Mouse (Mus musculus) layer of hippocampus, adult 8-10 months (tissue): Measurements from ENCODE around the gene Rpa1. TPM values are rescaled to one million over a fixed set of nuclear protein-coding genes. Genes with fewer than 3 reads are reported as not detected.
"Not testable (repeated sequence)": the region's sequence is repeated elsewhere in the genome, so short reads cannot be mapped to it uniquely, and the experiment has no call there.

ENCODE experiments used
- DNase-seq, 2 experiments: peaks; one replicate each; pipeline ENCODE4 v3.0.0; 2022; ENCODE audit warnings: low spot score in 2 of 2
- total RNA-seq, 4 experiments: library from RNA; stranded (reverse); gene quantifications; 2 replicates each; pipeline ENCODE4 v1.2.4; 2022

Gene Rpa1
- 10 to 100 TPM; 61.7 to 67.5 (median 66.1) TPM for total RNA-seq

- DNase-seq, result peak; percentile 91 to 92
Observed at GRCm38 (mm10) chr11:75348199-75348889, at the start of gene Rpa1, which contains the start of gene Smyd4. Gene Rpa1, minus strand, starts transcription at chr11:75348324. Gene Smyd4, plus strand, starts transcription at chr11:75348433.

GRCm38 (mm10) chr11:75397452-75397851 is 49.3 kb upstream of the Rpa1 start:
- DNase-seq, result peak in 1 of 2 experiments; percentile 23

GRCm38 (mm10) chr11:75395611-75396010 is 47.5 kb upstream of the Rpa1 start:
- no peak for DNase-seq

- DNase-seq, result not testable (repeated sequence)
Observed at GRCm38 (mm10) chr11:75383529-75383928, 35.4 kb upstream of the Rpa1 start.

- not testable (repeated sequence) for DNase-seq
Observed at GRCm38 (mm10) chr11:75378786-75379185, 30.7 kb upstream of the Rpa1 start.

GRCm38 (mm10) chr11:75377125-75377524 is 29.0 kb upstream of the Rpa1 start:
- no peak for DNase-seq

- no peak for DNase-seq
Observed at GRCm38 (mm10) chr11:75355475-75355874, 7.4 kb upstream of the Rpa1 start.

- DNase-seq, result no peak
Observed at GRCm38 (mm10) chr11:75351225-75351624, 3.1 kb upstream of the Rpa1 start.

- no peak for DNase-seq
Observed at GRCm38 (mm10) chr11:75348890-75349261, 752 bp upstream of the Rpa1 start.

GRCm38 (mm10) chr11:75347596-75347995 is 528 bp downstream of the Rpa1 start:
- DNase-seq, result no peak

- no peak for DNase-seq
Observed at GRCm38 (mm10) chr11:75347188-75347585, 937 bp downstream of the Rpa1 start.

GRCm38 (mm10) chr11:75346556-75347187 is 1.5 kb downstream of the Rpa1 start:
- DNase-seq, result no peak

GRCm38 (mm10) chr11:75344716-75345115 is 3.4 kb downstream of the Rpa1 start:
- no peak for DNase-seq

GRCm38 (mm10) chr11:75344163-75344562 is 4.0 kb downstream of the Rpa1 start:
- no peak for DNase-seq

- no peak for DNase-seq
Observed at GRCm38 (mm10) chr11:75343096-75343495, 5.0 kb downstream of the Rpa1 start.

- no peak for DNase-seq
Observed at GRCm38 (mm10) chr11:75340698-75341345, 7.3 kb downstream of the Rpa1 start.

GRCm38 (mm10) chr11:75340076-75340475 is 8.0 kb downstream of the Rpa1 start:
- no peak for DNase-seq

GRCm38 (mm10) chr11:75337246-75337645 is 10.9 kb downstream of the Rpa1 start:
- DNase-seq, result no peak

- no peak for DNase-seq
Observed at GRCm38 (mm10) chr11:75336676-75337075, 11.4 kb downstream of the Rpa1 start.

GRCm38 (mm10) chr11:75325969-75326311 is 22.2 kb downstream of the Rpa1 start:
- DNase-seq, result no peak

- DNase-seq, result no peak
Observed at GRCm38 (mm10) chr11:75325116-75325968, 22.8 kb downstream of the Rpa1 start.

GRCm38 (mm10) chr11:75324433-75324832 is 23.7 kb downstream of the Rpa1 start:
- no peak for DNase-seq
